Mouse (Mus musculus): ENCODE measurements at regions not wholly inside any gene's neighbourhood (a gene's known extent, or its start where the extent isn't known, plus 50 kb on each side); places are given as distances from the start of the nearest gene placed in this dataset.

GRCm38 (mm10) chr4:45713046-45713706 lies 85.6 kb upstream of the Aldh1b1 start:
- DNase-seq = peak; percentile 25

- DNase-seq = no peak
Observed at GRCm38 (mm10) chr4:45703997-45704396, 94.8 kb upstream of the Aldh1b1 start.

GRCm38 (mm10) chr4:45699601-45700000 lies 99.2 kb upstream of the Aldh1b1 start:
- no peak for DNase-seq

GRCm38 (mm10) chr4:45695239-45695638 lies 103.6 kb upstream of the Aldh1b1 start:
- DNase-seq = no peak

GRCm38 (mm10) chr4:45689991-45690916 lies 108.6 kb upstream of the Aldh1b1 start:
- DNase-seq = no peak

GRCm38 (mm10) chr4:45689572-45689971 lies 109.2 kb upstream of the Aldh1b1 start:
- DNase-seq = no peak

GRCm38 (mm10) chr4:45688233-45688632 lies 110.6 kb upstream of the Aldh1b1 start:
- no peak for DNase-seq

- peak; percentile 14 for DNase-seq
Observed at GRCm38 (mm10) chr4:45685031-45685430, 113.8 kb upstream of the Aldh1b1 start.

- DNase-seq = peak; percentile 67
Observed at GRCm38 (mm10) chr4:45683205-45683604, 115.6 kb upstream of the Aldh1b1 start.

- no peak for DNase-seq
Observed at GRCm38 (mm10) chr4:45682746-45683145, 116.1 kb upstream of the Aldh1b1 start.

GRCm38 (mm10) chr4:45676137-45676536 lies 122.7 kb upstream of the Aldh1b1 start:
- DNase-seq = no peak

- no peak for DNase-seq
Observed at GRCm38 (mm10) chr4:45674291-45674690, 124.5 kb upstream of the Aldh1b1 start.

- no peak for DNase-seq
Observed at GRCm38 (mm10) chr4:45673081-45673819, 125.6 kb upstream of the Aldh1b1 start.

- no peak for DNase-seq
Observed at GRCm38 (mm10) chr4:45672262-45673076, 126.4 kb upstream of the Aldh1b1 start.

- no peak for DNase-seq
Observed at GRCm38 (mm10) chr4:45664372-45664771, 132.1 kb upstream of the Shb start.

- DNase-seq = no peak
Observed at GRCm38 (mm10) chr4:45657350-45657978, 125.2 kb upstream of the Shb start.

- DNase-seq = no peak
Observed at GRCm38 (mm10) chr4:45655780-45656179, 123.5 kb upstream of the Shb start.

GRCm38 (mm10) chr4:45654804-45655155 lies 122.5 kb upstream of the Shb start:
- no peak for DNase-seq

GRCm38 (mm10) chr4:45654019-45654803 lies 121.9 kb upstream of the Shb start:
- DNase-seq = no peak

GRCm38 (mm10) chr4:45648884-45649577 lies 116.8 kb upstream of the Shb start:
- no peak for DNase-seq
